Mouse (Mus musculus) lung, adult 2 months (tissue): ENCODE measurements around the gene Akp3.

Source experiments
- CTCF ChIP-seq: fragments of 200-500 bp; IDR thresholded peaks from 2 replicates; pipeline ENCODE4 v1.5.1; 2011; ENCODE audit warnings: mild to moderate bottlenecking, low read length, control low read depth; ENCODE audit not compliant: insufficient read depth
- POLR2A ChIP-seq: fragments of 200-500 bp; IDR thresholded peaks from 2 replicates; pipeline ENCODE4 v1.6.1; 2011; ENCODE audit warnings: low read depth, mild to moderate bottlenecking, control low read depth, low read length, borderline replicate concordance; ENCODE audit errors: extremely low read depth

DNA sequence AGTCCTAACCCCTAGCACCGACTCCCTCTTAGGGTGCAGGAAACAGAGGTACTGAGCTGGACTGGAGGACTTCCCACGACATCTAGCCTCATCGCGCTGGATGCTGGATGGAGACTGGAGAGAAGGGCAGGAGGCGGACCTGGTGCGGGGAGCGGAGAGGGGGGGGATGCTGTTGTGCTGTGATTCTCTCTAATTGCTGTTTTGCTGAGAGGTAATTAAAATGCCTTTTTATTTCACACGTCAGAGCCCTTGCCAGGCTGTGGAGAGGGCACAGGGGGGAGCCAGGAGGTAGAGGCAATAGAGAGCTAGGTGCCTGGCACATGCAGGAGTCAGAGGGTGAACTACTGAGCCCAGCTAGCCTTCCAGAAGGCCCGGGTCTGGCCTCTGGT, 40.0 kb downstream of the Akp3 start:
- TF ChIP-seq CTCF (no peak), POLR2A (no peak)
